Mouse (Mus musculus): Measurements from ENCODE around the gene Oxsr1. TPM values are rescaled to one million over a fixed set of nuclear protein-coding genes. Genes with fewer than 3 reads are reported as not detected.

The Oxsr1 gene
- polyA plus RNA-seq, 1 experiment from 2014 or later, result 13.4 TPM

DNA sequence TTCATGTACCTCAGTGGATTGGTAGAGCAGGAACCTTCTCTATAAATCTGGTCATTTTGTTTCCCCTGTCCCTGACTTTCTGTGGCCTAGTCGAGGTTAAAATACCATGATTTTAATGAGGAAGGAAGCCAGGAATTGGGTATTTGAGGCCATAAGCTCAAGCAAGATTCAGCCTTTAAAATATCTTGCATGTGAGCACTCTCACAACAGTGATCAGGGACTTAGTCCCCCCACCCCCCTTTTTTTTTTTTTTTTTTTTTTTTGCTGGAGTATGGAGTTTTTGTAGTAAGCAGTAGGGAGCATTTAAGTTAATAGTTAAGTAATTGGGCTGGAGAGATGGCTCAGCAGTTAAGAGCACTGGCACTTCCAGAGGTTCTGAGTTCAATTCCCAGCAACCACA, 1.9 kb upstream of the Oxsr1 start:
- no peak overlapping the region for H3K4me2 ChIP-seq (ENCODE audit: low read length)
- 69% methylated on average over 1 of the region's 1 CpGs for WGBS
- no peak overlapping the region for H3K4me3 ChIP-seq (replicated peaks; ENCODE audit: low read length)
- peaks cover 19% of the 10 kb centered on the region for H3K4me1 ChIP-seq (replicated peaks; ENCODE audit: control insufficient read depth, insufficient read depth, low read length)
- H3K9me3 ChIP-seq (ENCODE audit: control insufficient read depth, low read length), result no peaks in the 10 kb centered on the region
- no peak overlapping the region for H3K27ac ChIP-seq (ENCODE audit: low read length)
- no peak for ATAC-seq
- no peaks in the 10 kb centered on the region for H3K27me3 ChIP-seq (replicated peaks; ENCODE audit: control insufficient read depth, insufficient read depth, low read length)
- no peak overlapping the region for H3K9ac ChIP-seq (replicated peaks; ENCODE audit: low read depth, low read length)
- H3K36me3 ChIP-seq (ENCODE audit: control insufficient read depth, insufficient read depth), result no peaks in the 10 kb centered on the region

DNA sequence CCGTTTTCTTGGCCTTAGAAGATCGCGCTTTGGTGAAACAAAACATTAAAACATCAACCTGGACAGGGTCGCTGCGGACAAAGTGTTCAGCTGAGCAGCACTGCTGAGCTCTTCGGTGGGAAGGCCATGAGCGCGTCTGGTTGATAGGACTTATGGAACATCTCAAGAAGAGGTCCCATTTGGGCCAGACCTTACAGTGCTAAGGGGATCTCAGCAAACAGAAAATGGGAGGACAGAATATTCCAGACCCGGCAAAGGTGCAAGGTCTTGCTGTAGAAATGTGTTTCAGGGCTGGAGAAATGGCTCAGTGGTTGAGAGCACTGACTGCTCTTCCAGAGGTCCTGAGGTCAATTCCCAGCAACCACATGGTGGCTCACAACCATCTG, 1.0 kb upstream of the Oxsr1 start:
- ATAC-seq, result no peak
- peak overlapping the region; percentile 95 for H3K27ac ChIP-seq (ENCODE audit: low read length)
- no peaks in the 10 kb centered on the region for H3K36me3 ChIP-seq (ENCODE audit: control insufficient read depth, insufficient read depth)
- peak overlapping the region; percentile 72 for H3K4me2 ChIP-seq (ENCODE audit: low read length)
- H3K9ac ChIP-seq (replicated peaks; ENCODE audit: low read depth, low read length), result peak overlapping the region; percentile 68
- H3K4me3 ChIP-seq (replicated peaks; ENCODE audit: low read length), result peak overlapping the region; percentile 69
- H3K27me3 ChIP-seq (replicated peaks; ENCODE audit: control insufficient read depth, insufficient read depth, low read length), result no peaks in the 10 kb centered on the region
- no peaks in the 10 kb centered on the region for H3K9me3 ChIP-seq (ENCODE audit: control insufficient read depth, low read length)
- 2% methylated on average over 9 of the region's 9 CpGs for WGBS
- peaks cover 19% of the 10 kb centered on the region for H3K4me1 ChIP-seq (replicated peaks; ENCODE audit: control insufficient read depth, insufficient read depth, low read length)

DNA sequence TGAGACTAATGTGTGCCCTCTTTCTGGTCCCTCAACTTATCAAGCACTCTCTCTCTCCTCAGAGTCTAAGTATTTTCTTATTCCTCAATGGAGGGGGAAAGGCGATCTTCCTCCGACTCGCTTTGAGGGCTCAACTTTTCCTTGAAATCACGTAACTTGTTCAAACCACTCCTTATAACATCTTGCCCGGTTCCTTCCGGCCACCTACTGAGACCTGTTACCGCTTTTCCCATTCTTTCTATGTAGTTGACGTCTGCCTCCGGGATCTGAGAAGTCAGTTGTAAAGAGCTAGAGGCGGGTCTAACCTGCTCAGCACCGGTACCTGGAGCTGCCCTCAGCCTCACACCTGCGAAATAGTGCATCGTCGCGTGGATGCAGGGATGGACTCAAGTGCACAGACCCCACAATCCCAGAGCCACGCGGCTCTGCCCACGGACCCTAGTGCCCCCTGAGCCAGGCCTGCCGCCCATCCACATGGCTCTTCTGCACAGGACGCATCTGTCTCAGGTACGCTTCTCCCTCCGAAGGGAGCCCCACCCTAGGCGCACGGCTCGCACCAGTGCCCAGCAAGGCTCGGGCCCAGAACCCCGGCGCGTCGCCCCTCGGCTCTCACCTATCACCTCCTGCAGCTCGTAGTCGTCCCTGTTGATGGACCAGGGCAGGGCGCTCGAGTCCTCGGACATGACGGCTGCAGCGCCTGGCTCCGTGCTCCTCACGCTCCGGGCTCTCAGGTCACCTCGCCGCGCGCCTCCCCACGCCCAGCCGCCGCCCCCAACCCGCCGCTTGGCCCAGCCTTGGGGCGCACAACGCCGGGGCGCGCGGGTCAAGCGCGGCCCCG, 616 bp downstream of the Oxsr1 start:
- H3K36me3 ChIP-seq (ENCODE audit: control insufficient read depth, insufficient read depth), result no peaks in the 10 kb centered on the region
- H3K4me3 ChIP-seq (replicated peaks; ENCODE audit: low read length), result peak overlapping the region; percentile 69
- no peaks in the 10 kb centered on the region for H3K9me3 ChIP-seq (ENCODE audit: control insufficient read depth, low read length)
- H3K4me1 ChIP-seq (replicated peaks; ENCODE audit: control insufficient read depth, insufficient read depth, low read length), result peaks cover 19% of the 10 kb centered on the region
- H3K27me3 ChIP-seq (replicated peaks; ENCODE audit: control insufficient read depth, insufficient read depth, low read length), result no peaks in the 10 kb centered on the region
- peak overlapping the region; percentile 62 for H3K4me2 ChIP-seq (ENCODE audit: low read length)
- peak; percentile 14 for ATAC-seq
- under 1% methylated on average over 48 of the region's 59 CpGs for whole genome bisulfite sequencing
- H3K9ac ChIP-seq (replicated peaks; ENCODE audit: low read depth, low read length), result peak overlapping the region; percentile 68
- H3K27ac ChIP-seq (ENCODE audit: low read length), result peak overlapping the region; percentile 95

DNA sequence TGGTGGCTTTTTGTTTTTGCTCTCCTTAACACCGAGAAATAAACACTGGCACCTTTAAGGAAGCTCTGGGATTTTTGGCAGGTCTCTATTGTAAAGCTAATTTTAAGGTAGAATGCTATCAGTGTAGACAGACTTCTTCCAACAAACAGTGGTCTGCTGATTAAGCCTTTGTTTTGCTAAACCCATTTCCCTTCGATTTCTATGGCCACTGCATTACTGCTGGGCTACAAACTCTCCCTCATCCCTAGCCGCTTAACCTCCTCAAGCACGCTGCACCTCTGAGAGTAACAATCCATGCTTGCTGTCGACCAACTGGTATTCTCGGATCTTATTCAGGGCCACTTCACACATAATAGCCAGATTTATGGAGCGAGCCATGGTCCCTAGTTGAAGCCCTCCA, 1.3 kb downstream of the Oxsr1 start:
- H3K9me3 ChIP-seq (ENCODE audit: control insufficient read depth, low read length), result no peaks in the 10 kb centered on the region
- 6% methylated on average over 7 of the region's 7 CpGs for WGBS
- no peak for ATAC-seq

DNA sequence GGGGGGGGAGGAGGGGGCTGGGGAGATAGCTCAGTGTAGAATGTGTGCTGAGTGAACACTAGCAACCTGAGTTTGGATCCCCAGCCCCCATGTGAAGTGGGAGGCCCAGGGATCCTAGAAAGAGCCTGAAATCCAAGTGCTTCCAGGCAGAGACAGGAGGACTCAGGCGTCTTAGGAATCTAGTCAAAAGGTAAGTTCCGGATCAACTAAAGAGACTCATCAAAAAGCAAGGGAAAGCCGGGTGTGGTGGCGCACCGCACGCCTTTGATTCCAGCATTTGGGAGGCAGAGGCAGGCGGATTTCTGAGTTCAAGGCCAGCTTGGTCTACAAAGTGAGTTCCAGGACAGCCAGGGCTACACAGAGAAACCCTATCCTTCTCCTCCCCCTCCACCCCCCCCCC, 1.8 kb downstream of the Oxsr1 start:
- WGBS, result 78% methylated on average over 7 of the region's 7 CpGs

More for the DNA sequence above, 1.3 kb downstream of the Oxsr1 start:
- Histone ChIP-seq H3K4me2 (ENCODE audit: low read length) (peak overlapping the region; percentile 62), H3K36me3 (ENCODE audit: control insufficient read depth, insufficient read depth) (no peaks in the 10 kb centered on the region), H3K4me1 (replicated peaks; ENCODE audit: control insufficient read depth, insufficient read depth, low read length) (peaks cover 19% of the 10 kb centered on the region), H3K27ac (ENCODE audit: low read length) (no peak overlapping the region), H3K9ac (replicated peaks; ENCODE audit: low read depth, low read length) (peak overlapping the region; percentile 68), H3K27me3 (replicated peaks; ENCODE audit: control insufficient read depth, insufficient read depth, low read length) (no peaks in the 10 kb centered on the region), H3K4me3 (replicated peaks; ENCODE audit: low read length) (peak overlapping the region; percentile 69)

DNA sequence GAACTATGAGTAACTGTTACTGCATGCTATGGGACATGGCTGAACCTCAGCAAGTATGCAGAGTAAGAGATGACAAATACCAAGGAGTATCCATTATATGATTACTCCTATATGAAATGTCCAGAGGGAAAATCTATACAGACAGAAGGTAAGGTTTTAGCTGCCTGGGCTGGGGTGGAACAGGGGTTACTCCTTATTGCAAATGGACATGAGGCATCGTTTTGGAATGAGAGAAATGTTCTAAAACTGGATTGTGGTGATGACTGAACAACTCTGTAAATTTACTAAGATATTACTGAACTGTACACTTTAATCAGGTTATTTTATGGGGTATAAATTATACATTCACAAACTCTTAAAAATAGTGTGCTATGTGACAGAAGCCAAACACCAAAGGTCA, 3.3 kb downstream of the Oxsr1 start:
- no peak overlapping the region for H3K4me2 ChIP-seq (ENCODE audit: low read length)
- H3K9ac ChIP-seq (replicated peaks; ENCODE audit: low read depth, low read length), result no peak overlapping the region
- no peak overlapping the region for H3K27ac ChIP-seq (ENCODE audit: low read length)
- no peaks in the 10 kb centered on the region for H3K36me3 ChIP-seq (ENCODE audit: control insufficient read depth, insufficient read depth)
- no peaks in the 10 kb centered on the region for H3K27me3 ChIP-seq (replicated peaks; ENCODE audit: control insufficient read depth, insufficient read depth, low read length)
- no peak for ATAC-seq
- H3K9me3 ChIP-seq (ENCODE audit: control insufficient read depth, low read length), result no peaks in the 10 kb centered on the region
- 100% methylated on average over 1 of the region's 1 CpGs for WGBS
- H3K4me1 ChIP-seq (replicated peaks; ENCODE audit: control insufficient read depth, insufficient read depth, low read length), result peaks cover 19% of the 10 kb centered on the region
- no peak overlapping the region for H3K4me3 ChIP-seq (replicated peaks; ENCODE audit: low read length)

More for the DNA sequence above, 1.8 kb downstream of the Oxsr1 start:
- Histone ChIP-seq H3K9me3 (ENCODE audit: control insufficient read depth, low read length) (no peaks in the 10 kb centered on the region), H3K27me3 (replicated peaks; ENCODE audit: control insufficient read depth, insufficient read depth, low read length) (no peaks in the 10 kb centered on the region), H3K4me3 (replicated peaks; ENCODE audit: low read length) (no peak overlapping the region), H3K36me3 (ENCODE audit: control insufficient read depth, insufficient read depth) (no peaks in the 10 kb centered on the region), H3K4me1 (replicated peaks; ENCODE audit: control insufficient read depth, insufficient read depth, low read length) (peaks cover 19% of the 10 kb centered on the region), H3K4me2 (ENCODE audit: low read length) (peak overlapping the region; percentile 62), H3K27ac (ENCODE audit: low read length) (no peak overlapping the region), H3K9ac (replicated peaks; ENCODE audit: low read depth, low read length) (no peak overlapping the region)
- ATAC-seq, result no peak

DNA sequence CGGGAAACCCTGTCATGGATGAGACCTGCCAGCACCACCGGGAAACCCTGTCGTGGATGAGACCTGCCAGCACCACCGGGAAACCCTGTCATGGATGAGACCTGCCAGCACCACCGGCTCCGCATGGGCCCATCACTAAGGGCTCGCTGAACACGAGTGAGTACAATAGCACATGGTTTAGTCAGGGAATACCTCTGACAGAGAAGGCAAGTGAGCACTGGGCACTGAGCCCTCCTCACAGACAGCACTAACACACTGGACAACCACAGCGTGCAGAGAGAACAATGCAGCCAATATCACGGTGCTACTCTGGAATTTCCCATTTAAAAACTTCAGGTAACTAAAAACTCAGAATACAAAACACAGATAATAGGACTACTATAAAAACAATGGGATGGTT, 9.1 kb downstream of the Oxsr1 start:
- Histone ChIP-seq H3K36me3 (ENCODE audit: control insufficient read depth, insufficient read depth) (no peaks in the 10 kb centered on the region), H3K4me1 (replicated peaks; ENCODE audit: control insufficient read depth, insufficient read depth, low read length) (no peaks in the 10 kb centered on the region), H3K9ac (replicated peaks; ENCODE audit: low read depth, low read length) (no peak overlapping the region), H3K27me3 (replicated peaks; ENCODE audit: control insufficient read depth, insufficient read depth, low read length) (no peaks in the 10 kb centered on the region), H3K27ac (ENCODE audit: low read length) (no peak overlapping the region), H3K4me2 (ENCODE audit: low read length) (no peak overlapping the region), H3K4me3 (replicated peaks; ENCODE audit: low read length) (no peak overlapping the region), H3K9me3 (ENCODE audit: control insufficient read depth, low read length) (no peaks in the 10 kb centered on the region)
- WGBS, result 86% methylated on average over 10 of the region's 10 CpGs
- no peak for ATAC-seq

DNA sequence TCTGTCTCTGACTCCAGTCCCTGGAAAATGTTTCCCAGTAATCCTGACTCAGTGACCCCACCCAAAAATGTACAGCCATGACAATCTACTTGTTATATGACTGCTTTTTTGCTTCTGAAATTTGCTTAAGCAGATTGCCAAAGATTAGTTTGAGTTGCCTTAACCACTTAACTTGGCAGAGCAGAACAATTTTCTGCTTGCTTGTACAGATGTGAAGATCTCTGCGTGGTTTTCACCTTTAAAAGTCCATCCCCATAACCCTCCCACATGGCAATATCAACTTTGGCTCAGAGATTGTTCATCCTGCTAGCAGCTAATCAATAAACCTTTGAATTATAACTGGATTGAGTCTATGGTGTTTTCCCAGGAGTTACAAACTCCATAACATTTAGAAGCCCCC, 13.2 kb downstream of the Oxsr1 start:
- no peak overlapping the region for H3K4me2 ChIP-seq (ENCODE audit: low read length)
- no peak for ATAC-seq
- no peak overlapping the region for H3K27ac ChIP-seq (ENCODE audit: low read length)
- no peaks in the 10 kb centered on the region for H3K36me3 ChIP-seq (ENCODE audit: control insufficient read depth, insufficient read depth)
- no peak overlapping the region for H3K9ac ChIP-seq (replicated peaks; ENCODE audit: low read depth, low read length)
- no peak overlapping the region for H3K4me3 ChIP-seq (replicated peaks; ENCODE audit: low read length)
- H3K4me1 ChIP-seq (replicated peaks; ENCODE audit: control insufficient read depth, insufficient read depth, low read length), result no peaks in the 10 kb centered on the region
- WGBS, result 95% methylated on average over 1 of the region's 1 CpGs
- H3K9me3 ChIP-seq (ENCODE audit: control insufficient read depth, low read length), result no peaks in the 10 kb centered on the region
- no peaks in the 10 kb centered on the region for H3K27me3 ChIP-seq (replicated peaks; ENCODE audit: control insufficient read depth, insufficient read depth, low read length)

DNA sequence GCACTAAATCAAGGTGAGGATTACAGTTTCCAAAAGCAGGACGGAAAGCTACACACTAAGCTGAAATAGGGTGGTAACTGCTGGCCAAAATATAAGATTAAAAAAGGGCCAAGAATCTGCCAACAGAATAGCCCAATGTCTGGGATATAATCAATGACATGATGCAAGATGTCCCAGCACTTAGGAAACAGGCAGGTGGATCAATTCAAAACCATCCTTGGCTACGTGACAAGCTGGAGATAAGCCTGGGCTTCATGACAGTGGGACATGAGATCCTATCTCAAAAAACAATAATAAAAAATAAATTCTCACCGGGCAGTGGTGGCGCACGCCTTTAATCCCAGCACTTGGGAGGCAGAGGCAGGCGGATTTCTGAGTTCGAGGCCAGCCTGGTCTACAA, 16.4 kb downstream of the Oxsr1 start:
- peaks cover 3% of the 10 kb centered on the region; the same call in 1 of the 2 replicates for H3K36me3 ChIP-seq (ENCODE audit: control insufficient read depth, insufficient read depth)
- H3K27me3 ChIP-seq (replicated peaks; ENCODE audit: control insufficient read depth, insufficient read depth, low read length), result no peaks in the 10 kb centered on the region
- no peak overlapping the region for H3K27ac ChIP-seq (ENCODE audit: low read length)
- no peak overlapping the region for H3K9ac ChIP-seq (replicated peaks; ENCODE audit: low read depth, low read length)
- WGBS, result 90% methylated on average over 7 of the region's 7 CpGs
- H3K4me3 ChIP-seq (replicated peaks; ENCODE audit: low read length), result no peak overlapping the region
- H3K4me2 ChIP-seq (ENCODE audit: low read length), result no peak overlapping the region
- no peaks in the 10 kb centered on the region for H3K9me3 ChIP-seq (ENCODE audit: control insufficient read depth, low read length)
- ATAC-seq, result no peak
- H3K4me1 ChIP-seq (replicated peaks; ENCODE audit: control insufficient read depth, insufficient read depth, low read length), result no peaks in the 10 kb centered on the region

All from forebrain, embryonic 16.5 days (tissue).